Mouse (Mus musculus) retina, embryonic 14.5 days (tissue): ENCODE measurements at regions not wholly inside any gene's neighbourhood (a gene's known extent, or its start where the extent isn't known, plus 50 kb on each side); places are given as distances from the start of the nearest gene placed in this dataset.
A peak's percentile ranks its signal among the peaks of the same experiment; 100 is the strongest.

Experiments used
- DNase-seq: peaks from one replicate; pipeline ENCODE4 v3.0.0-alpha.2; 2015; ENCODE audit warnings: low spot score

- DNase-seq: no peak
Measured at GRCm38 (mm10) chr5:113408588-113408987, 51.5 kb downstream of the Aym1 start.

DNA sequence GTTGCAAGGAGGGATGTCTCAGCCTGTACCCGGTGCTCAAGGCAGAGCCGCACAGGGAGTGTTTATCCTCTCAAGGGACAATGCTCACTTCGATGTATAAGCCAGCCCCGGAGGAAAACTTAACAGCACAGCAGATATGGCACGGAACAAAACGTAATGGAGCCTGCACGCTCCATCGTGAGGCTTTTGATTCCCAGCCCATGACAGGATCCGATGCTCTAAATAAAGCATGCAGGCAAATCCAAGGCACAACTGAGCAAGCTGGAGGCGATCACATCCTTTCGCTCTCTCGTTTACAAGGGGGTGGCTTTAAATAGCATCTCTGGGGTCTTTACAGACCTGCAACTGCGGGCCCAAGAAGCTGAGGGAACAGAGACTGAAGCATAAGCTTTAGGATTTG, 53.9 kb downstream of the Aym1 start:
- DNase-seq: no peak

GRCm38 (mm10) chr5:113414639-113415038, 57.5 kb downstream of the Aym1 start:
- no peak for DNase-seq

- no peak for DNase-seq
Measured at GRCm38 (mm10) chr5:113418335-113419013, 61.4 kb downstream of the Aym1 start.

- peak; percentile 37 for DNase-seq
Measured at GRCm38 (mm10) chr5:113420619-113421018, 63.5 kb downstream of the Aym1 start.

- peak; percentile 26 for DNase-seq
Measured at GRCm38 (mm10) chr5:113421993-113422725, 65.1 kb downstream of the Aym1 start.

DNA sequence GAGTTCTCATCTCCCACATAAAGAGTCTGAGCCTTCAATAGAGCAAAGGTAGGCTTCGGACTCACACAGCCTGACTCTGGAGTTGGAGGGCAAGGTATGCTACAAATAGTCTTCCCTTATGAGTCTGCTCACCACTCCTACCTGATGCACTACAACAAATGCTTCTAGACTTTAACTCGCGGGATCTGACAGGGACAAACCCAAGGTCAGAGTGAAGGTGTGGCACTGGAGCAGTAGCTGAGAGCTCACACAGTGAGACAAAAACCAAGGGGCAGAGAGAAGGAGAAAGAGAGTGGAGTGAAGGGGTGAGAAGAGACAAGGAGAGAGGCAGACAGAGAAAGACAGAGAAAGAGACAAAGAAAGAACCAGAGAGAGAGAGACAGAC, 65.6 kb downstream of the Aym1 start:
- DNase-seq: no peak

- DNase-seq: no peak
Measured at GRCm38 (mm10) chr5:113427779-113428178, 62.4 kb upstream of the Wscd2 start.

DNA sequence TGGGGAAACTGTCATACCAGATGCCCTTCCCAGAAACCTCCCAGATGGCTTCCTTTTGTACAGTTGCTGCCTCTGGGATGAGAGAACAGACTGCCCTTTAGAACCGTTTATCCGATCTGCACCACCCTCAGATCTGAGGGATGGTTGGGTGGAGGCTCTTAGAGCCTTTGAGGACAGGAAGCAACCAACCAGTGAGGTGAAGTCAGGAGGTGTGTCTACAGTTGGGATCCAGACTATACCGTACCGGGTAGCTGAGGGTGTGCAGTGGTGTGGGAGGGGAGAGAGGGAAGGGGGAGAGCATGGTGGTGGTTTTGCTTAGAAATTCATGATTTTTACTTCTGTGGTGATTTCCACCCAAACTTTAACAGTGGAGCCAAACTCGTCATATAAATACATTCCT, 58.8 kb upstream of the Wscd2 start:
- DNase-seq: no peak

- no peak for DNase-seq
Measured at GRCm38 (mm10) chr5:113436987-113437386, 53.1 kb upstream of the Wscd2 start.
